Mouse (Mus musculus) sigmoid colon, adult 10 weeks (tissue): ENCODE measurements around the gene Tnfsf9. TPM values are rescaled to one million over a fixed set of nuclear protein-coding genes. Genes with fewer than 3 reads are reported as not detected.

Experiments used
- polyA plus RNA-seq: library from polyadenylated mRNA; stranded (reverse); fragments of 350-450 nt; fragmentation: Illumina TruSeq; extraction: RNeasy Lipid Tissue Mini Kit (QIAGEN cat#74804); gene quantifications from one replicate; pipeline ENCODE4 v1.2.3, GENCODE M21; 2014; ENCODE audit warnings: low read depth, low replicate concordance

Tnfsf9 gene
- polyA plus RNA-seq = 0.47 TPM

DNA sequence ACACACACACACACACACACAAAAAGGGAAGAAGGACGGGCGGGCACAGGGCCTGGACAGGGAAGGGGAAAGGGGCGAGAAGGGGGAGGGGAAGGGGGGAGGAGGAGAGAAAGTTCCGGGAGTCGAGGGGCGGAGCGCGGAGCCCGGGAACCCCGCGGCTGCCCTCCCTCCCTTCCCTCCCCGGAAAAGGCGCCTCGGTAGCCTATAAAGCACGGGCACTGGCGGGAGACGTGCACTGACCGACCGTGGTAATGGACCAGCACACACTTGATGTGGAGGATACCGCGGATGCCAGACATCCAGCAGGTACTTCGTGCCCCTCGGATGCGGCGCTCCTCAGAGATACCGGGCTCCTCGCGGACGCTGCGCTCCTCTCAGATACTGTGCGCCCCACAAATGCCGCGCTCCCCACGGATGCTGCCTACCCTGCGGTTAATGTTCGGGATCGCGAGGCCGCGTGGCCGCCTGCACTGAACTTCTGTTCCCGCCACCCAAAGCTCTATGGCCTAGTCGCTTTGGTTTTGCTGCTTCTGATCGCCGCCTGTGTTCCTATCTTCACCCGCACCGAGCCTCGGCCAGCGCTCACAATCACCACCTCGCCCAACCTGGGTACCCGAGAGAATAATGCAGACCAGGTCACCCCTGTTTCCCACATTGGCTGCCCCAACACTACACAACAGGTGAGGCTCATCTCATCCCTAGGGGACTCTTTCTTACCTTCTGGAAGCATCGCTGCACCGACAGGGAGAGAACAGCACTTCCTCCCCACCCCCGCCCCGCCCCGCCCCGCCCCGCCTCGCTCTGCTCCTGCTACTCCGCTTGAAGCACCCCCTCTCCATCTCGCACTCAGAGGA, at the start of gene Tnfsf9:
Tnfsf9 (plus strand) TSS at position 145 of the 854 bp plus-strand sequence.

DNA sequence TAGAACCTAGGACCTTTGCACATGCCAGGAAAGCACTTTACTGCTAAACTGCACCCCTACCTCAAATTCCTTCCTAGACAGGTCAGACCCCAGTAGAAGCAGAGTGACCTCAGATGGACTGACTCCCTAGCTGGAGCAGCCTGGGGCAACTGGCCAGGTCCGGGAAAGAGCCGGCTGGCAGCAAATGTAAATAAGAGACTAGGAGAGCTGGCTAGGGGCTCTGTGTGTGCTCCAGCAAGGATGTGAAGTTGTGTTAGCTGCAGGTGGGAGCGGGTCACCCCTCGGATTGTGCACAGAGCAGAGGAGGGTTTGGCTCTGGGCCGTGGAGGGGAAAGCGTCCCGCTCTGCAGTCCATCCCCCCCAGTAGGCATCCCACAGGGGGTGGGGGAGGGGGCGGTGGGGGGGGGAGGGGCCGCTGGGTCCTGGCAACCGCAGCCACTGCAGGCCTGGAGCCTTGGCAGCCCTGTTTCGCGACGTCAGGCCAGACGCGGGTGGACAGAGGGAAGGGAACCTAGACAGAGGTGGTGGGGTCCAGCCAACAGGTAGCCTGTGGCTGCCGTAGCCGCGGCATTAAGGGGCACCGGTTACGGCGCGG, 46.1 kb upstream of the Tnfsf9 start, which contains the start of gene Crb3:
Crb3 (plus strand) TSS at position 215 of the 595 bp plus-strand sequence.

DNA sequence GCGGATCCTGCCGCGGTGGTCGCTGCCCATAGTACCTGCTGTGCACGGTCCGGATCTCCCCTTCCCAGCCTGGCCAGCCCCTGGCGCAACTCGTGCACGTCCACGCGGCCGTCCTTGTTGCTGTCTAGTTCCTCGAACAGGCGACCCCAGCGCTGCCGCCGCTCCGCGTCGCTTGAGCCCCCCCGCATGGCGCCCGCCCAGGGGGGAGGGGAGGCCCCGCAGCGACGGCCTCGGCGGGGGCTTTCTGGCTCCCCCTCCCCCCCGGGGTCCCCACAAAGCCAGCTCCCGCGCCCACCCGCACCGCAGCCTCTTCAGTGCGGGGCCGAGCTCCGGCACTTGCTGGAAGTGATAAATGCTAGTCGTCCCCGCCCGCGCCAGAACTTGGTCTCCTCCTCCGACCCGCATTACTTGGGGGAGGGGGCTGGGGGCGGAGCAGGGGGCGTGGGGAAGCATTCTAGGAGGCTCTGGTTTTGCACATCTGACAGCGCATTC, 45.6 kb upstream of the Tnfsf9 start, which contains the start of gene Slc25a23:
Slc25a23 (minus strand) TSS at position 378 of the 492 bp plus-strand sequence.

DNA sequence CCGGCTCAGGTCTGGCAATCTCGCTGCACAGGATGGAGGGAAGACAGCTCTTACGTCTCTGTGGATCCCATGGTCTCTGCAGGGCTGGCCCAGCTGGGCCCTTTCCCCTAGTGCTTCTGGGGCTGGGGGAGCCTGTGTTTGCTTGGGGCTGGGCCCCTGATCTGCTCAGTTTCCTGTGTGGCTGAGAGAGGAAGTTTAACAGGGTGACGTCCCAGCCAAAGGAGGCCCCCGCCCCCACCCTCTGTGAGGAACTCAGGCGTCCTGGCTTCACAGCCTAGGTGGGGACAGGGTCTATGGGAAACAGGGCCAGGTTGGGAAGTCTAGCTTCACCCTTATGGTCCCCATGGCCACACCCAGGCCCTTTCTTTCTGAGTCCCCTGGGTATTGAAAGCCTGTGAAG, 26.8 kb upstream of the Tnfsf9 start, which contains the start of gene Dennd1c:
Dennd1c (minus strand) TSS at position 179 of the 400 bp plus-strand sequence.

DNA sequence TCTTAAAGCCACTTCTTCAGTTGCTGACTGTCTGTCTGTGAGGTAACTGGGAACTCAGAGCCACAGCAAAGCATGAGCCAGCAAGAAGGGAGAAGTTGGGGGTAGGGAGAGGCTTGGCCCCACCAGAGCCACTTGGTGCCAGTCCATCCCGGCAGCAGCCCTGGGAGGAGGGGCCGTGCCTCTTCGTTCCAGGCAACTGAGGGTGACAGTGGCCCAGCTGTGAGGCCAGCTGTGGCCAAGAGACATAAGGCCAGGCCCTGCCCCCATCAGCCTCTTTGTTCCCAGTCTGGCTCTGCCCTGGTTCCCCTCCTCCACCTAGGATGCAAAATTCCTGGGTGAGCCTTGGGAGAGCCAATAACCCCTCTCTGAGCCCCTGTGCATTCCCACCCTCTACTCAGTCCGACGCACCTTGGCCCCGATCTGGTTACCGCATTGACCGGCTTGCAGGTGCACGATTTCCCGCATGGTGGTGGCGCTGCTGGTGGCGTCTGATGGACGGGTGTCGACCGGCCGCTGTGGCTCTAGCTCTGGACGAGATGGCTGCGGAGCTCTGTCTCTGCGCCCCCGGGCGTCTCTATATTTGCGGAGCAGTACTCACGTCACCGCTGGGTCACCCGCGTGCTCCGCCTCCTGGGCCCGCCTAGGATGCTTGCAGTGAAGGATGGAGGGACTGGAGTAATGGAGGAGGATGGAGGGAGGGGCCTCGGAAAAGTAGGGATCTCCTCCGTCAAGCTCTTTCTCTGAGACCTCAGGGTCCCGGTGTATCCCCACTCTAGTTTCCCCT, 17.9 kb upstream of the Tnfsf9 start, which contains the start of gene Tubb4a:
Tubb4a (minus strand) TSS at position 734 of the 784 bp plus-strand sequence.

DNA sequence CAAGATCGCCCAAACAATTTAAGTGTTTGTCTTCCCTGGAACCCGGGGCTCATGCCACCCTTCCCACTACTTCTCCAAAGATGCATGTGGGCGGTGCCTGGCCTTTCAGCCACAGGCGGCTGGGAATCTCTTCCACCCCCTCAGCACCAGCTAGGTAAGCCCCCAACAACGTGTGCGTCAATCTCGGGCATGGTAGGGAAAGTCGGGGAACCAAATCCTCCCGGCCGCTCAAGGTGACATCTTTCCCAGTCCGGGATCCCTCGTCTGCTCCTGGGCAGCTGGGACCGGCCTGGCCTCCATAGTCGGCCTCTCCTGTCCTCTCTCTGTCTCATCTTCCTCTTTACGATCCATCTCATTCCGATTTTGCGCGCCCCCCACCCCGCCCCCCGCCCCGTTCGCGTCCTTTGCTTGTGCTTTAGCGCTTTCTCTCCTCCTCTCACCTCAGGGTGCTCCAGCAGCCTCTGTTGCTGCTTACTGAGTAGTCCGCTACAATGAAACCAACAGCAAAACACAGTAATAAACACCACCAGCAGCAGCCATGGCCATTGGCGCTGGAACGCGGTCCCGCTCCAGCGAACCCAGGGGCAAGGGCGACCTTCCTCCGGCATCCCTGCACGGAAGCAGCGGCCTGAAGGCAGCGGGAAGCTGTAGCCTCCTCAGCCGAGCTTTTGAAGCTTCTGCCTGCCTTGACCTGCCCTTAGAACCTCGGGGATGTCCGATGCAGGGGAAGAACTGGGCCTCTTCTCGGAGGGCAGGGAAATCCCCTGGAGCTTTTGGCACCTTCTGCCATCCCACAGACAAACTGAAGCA, 44.1 kb downstream of the Tnfsf9 start, which contains the start of gene Cd70:
Cd70 (minus strand) TSS at position 784 of the 810 bp plus-strand sequence.

Other genes with a start within 250 kb of the Tnfsf9 start
- gene Acsbg2, start 230.9 kb upstream of the Tnfsf9 start, polyA plus RNA-seq = not detected
- gene 1700061G19Rik, start 229.8 kb upstream of the Tnfsf9 start, polyA plus RNA-seq = not detected
- 1.1 TPM for gene Mllt1, start 169.9 kb upstream of the Tnfsf9 start, polyA plus RNA-seq
- 34.9 TPM for gene Acer1, start 123.2 kb upstream of the Tnfsf9 start, polyA plus RNA-seq
- 1.6 TPM for gene Clpp, start 115.0 kb upstream of the Tnfsf9 start, polyA plus RNA-seq
- gene Alkbh7, start 108.0 kb upstream of the Tnfsf9 start, polyA plus RNA-seq = 3.2 TPM
- not detected for gene Pspn, start 105.3 kb upstream of the Tnfsf9 start, polyA plus RNA-seq
- 2.0 TPM for gene Gtf2f1, start 94.0 kb upstream of the Tnfsf9 start, polyA plus RNA-seq
- gene Gm17949, start 93.9 kb upstream of the Tnfsf9 start, polyA plus RNA-seq = not detected
- 8.6 TPM for gene Khsrp, start 73.8 kb upstream of the Tnfsf9 start, polyA plus RNA-seq
- not detected for gene Slc25a41, start 63.7 kb upstream of the Tnfsf9 start, polyA plus RNA-seq
- gene Crb3, start 46.2 kb upstream of the Tnfsf9 start, polyA plus RNA-seq = 38.8 TPM
- 6.9 TPM for gene Slc25a23, start 45.5 kb upstream of the Tnfsf9 start, polyA plus RNA-seq
- 5.6 TPM for gene Dennd1c, start 26.8 kb upstream of the Tnfsf9 start, polyA plus RNA-seq
- 1.0 TPM for gene Tubb4a, start 17.5 kb upstream of the Tnfsf9 start, polyA plus RNA-seq
- gene Cd70, start 44.5 kb downstream of the Tnfsf9 start, polyA plus RNA-seq = not detected
- not detected for gene Tnfsf14, start 88.9 kb downstream of the Tnfsf9 start, polyA plus RNA-seq
- gene C3, start 122.8 kb downstream of the Tnfsf9 start, polyA plus RNA-seq = 48.2 TPM
- gene Gpr108, start 143.1 kb downstream of the Tnfsf9 start, polyA plus RNA-seq = 2.0 TPM
- 6.3 TPM for gene Trip10, start 144.1 kb downstream of the Tnfsf9 start, polyA plus RNA-seq
- 1.7 TPM for gene Vav1, start 173.8 kb downstream of the Tnfsf9 start, polyA plus RNA-seq